Mouse (Mus musculus): ENCODE measurements around the gene Scnn1a. TPM values are rescaled to one million over a fixed set of nuclear protein-coding genes. Genes with fewer than 3 reads are reported as not detected.

The Scnn1a gene
- polyA plus RNA-seq, 1 experiment from 2014 or later: 16.9 TPM

DNA sequence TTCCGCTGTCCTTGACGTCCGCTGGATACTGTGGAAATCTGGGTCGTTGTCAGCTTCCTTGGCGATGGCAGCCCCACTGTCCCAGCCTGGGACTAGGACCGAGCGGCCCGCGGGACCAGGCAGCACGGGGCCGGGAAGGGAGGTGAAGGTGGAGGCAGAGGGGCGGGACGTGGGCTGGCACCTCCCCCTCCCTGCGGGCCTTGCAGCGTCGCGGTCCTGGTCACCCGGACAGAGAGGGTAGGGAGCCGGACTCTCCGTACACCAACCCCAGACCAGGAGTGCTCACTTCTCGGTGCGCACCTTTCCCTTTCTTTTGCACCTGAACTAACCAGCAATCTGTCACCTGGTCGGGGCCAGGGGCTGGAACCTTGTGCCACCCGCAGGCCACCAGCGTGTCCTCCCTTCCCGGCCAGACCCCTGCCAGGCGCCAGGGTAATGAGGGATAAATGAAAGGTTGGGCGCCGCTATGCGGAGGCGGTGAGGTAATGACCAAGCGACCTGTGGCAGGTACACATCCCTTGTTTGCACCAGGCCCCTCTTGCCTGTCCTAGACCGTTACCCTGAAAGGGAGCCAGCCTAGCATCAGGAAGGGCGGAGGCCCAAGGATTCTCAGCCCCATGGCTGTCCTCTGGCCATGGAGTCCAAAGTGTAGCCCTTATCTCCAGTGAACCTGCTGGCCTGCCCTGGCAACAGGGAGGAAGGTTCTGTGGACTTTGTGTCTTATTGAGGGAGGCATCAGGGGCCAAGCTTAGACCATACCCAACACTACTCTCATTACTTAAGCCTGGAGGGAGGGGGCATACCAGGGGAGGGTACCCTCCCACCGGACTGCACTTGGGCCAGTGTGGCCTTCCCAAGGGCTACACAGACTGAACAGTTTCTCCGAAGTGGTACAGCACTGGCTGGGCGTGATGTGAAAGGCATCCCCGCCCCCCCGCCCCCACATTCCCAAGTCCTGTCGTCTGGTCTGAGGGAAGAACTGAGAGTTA is 60.2 kb downstream of the Scnn1a start, which contains the start of gene Plekhg6:
Plekhg6 (minus strand) TSS at position 422 of the 989 bp plus-strand sequence.
- Histone ChIP-seq H3K27ac (ENCODE audit: low read depth, low read length) (peak within 1 kb of the TSS; percentile 93), H3K9me3 (ENCODE audit: control insufficient read depth) (no peaks in the 10 kb centered on the region), H3K36me3 (ENCODE audit: control insufficient read depth, insufficient read depth) (peaks cover 11% of the 10 kb centered on the region; the same call in 1 of the 2 replicates), H3K9ac (ENCODE audit: low read depth, low read length) (peak within 1 kb of the TSS; percentile 62), H3K4me3 (ENCODE audit: low read depth, low read length) (peak within 1 kb of the TSS; percentile 64), H3K27me3 (replicated peaks; ENCODE audit: control insufficient read depth, insufficient read depth, low read length) (no peaks in the 10 kb centered on the region), H3K4me1 (replicated peaks; ENCODE audit: control insufficient read depth, insufficient read depth, low read length) (peaks cover 17% of the 10 kb centered on the region; the same call in 1 of the 2 replicates), H3K4me2 (replicated peaks; ENCODE audit: low read depth) (peak within 1 kb of the TSS; percentile 83)
- ATAC-seq: peak; percentile 87
- WGBS: 7% methylated on average over 40 of the region's 40 CpGs
- peak; percentile 33; the same call in 1 of the 2 replicates for TF ChIP-seq CTCF (IDR thresholded peaks at IDR 0.05; ENCODE audit: low read depth)

DNA sequence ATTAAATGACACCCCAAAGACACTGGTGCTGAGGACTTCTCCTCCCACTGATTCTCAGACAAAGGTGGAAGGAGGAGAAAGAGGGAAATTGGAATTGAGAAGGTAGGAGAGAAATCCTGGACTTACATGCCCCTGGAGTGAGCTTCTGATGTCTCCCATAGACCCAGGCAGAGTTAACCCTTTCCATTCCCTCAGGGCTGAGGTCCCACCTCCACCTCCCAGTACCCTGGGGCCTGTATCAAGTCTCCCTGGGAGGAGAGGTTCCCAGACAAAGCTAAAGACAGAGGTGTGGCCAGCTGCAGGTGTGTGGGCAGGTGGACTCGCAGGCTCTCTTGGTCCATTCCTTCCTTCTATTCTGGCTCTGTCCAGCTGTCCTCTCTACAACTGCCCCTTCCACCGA is 61.6 kb downstream of the Scnn1a start:
- no peak for ATAC-seq
- Histone ChIP-seq H3K9ac (ENCODE audit: low read depth, low read length) (no peak overlapping the region), H3K27me3 (replicated peaks; ENCODE audit: control insufficient read depth, insufficient read depth, low read length) (no peaks in the 10 kb centered on the region), H3K4me3 (ENCODE audit: low read depth, low read length) (no peak overlapping the region), H3K4me1 (replicated peaks; ENCODE audit: control insufficient read depth, insufficient read depth, low read length) (peaks cover 17% of the 10 kb centered on the region; the same call in 1 of the 2 replicates), H3K27ac (ENCODE audit: low read depth, low read length) (no peak overlapping the region), H3K9me3 (ENCODE audit: control insufficient read depth) (no peaks in the 10 kb centered on the region), H3K36me3 (ENCODE audit: control insufficient read depth, insufficient read depth) (peaks cover 5% of the 10 kb centered on the region; the same call in 1 of the 2 replicates), H3K4me2 (replicated peaks; ENCODE audit: low read depth) (no peak overlapping the region)
- 58% methylated on average over 2 of the region's 2 CpGs for WGBS
- TF ChIP-seq CTCF (IDR thresholded peaks at IDR 0.05; ENCODE audit: low read depth): no peak

- Histone ChIP-seq H3K9ac (ENCODE audit: low read depth, low read length) (no peak overlapping the region), H3K4me2 (replicated peaks; ENCODE audit: low read depth) (no peak overlapping the region), H3K36me3 (ENCODE audit: control insufficient read depth, insufficient read depth) (no peaks in the 10 kb centered on the region), H3K4me3 (ENCODE audit: low read depth, low read length) (no peak overlapping the region), H3K27ac (ENCODE audit: low read depth, low read length) (no peak overlapping the region), H3K27me3 (replicated peaks; ENCODE audit: control insufficient read depth, insufficient read depth, low read length) (no peaks in the 10 kb centered on the region), H3K9me3 (ENCODE audit: control insufficient read depth) (no peaks in the 10 kb centered on the region), H3K4me1 (replicated peaks; ENCODE audit: control insufficient read depth, insufficient read depth, low read length) (peaks cover 2% of the 10 kb centered on the region; the same call in 1 of the 2 replicates)
- peak; percentile 78 for TF ChIP-seq CTCF (IDR thresholded peaks at IDR 0.05; ENCODE audit: low read depth)
- WGBS: 76% methylated on average over 11 of the region's 11 CpGs
- ATAC-seq: no peak
Observed at GRCm38 (mm10) chr6:125385066-125385974, 64.9 kb downstream of the Scnn1a start.

DNA sequence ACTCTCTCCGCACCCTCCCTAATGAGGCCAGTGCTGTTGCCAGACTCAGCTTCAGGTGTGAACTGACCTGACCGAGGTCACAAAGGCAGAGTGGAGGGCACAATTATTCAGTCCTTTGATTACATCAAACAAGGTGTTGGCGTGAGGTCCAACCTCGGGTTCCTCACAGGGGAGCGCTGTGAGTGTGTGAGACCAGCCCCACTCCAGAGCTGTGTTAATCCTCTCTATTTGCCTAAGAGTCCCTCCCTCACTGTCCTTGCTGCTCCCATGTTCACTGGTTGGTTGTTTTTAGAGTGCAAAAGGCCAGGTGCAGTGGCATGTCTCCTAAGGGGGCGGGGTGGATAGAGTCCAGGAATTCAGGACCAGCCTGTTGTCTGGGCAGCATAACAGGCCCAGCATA is 65.6 kb downstream of the Scnn1a start:
- ATAC-seq: no peak; the same call in 1 of the 2 replicates
- no peak overlapping the region for H3K4me3 ChIP-seq (ENCODE audit: low read depth, low read length)
- TF ChIP-seq CTCF (IDR thresholded peaks at IDR 0.05; ENCODE audit: low read depth): no peak
- 31% methylated on average over 6 of the region's 6 CpGs for WGBS
- H3K9ac ChIP-seq (ENCODE audit: low read depth, low read length): no peak overlapping the region
- no peak overlapping the region for H3K4me2 ChIP-seq (replicated peaks; ENCODE audit: low read depth)
- H3K36me3 ChIP-seq (ENCODE audit: control insufficient read depth, insufficient read depth): no peaks in the 10 kb centered on the region
- no peak overlapping the region for H3K27ac ChIP-seq (ENCODE audit: low read depth, low read length)
- no peaks in the 10 kb centered on the region for H3K4me1 ChIP-seq (replicated peaks; ENCODE audit: control insufficient read depth, insufficient read depth, low read length)
- H3K9me3 ChIP-seq (ENCODE audit: control insufficient read depth): no peaks in the 10 kb centered on the region
- H3K27me3 ChIP-seq (replicated peaks; ENCODE audit: control insufficient read depth, insufficient read depth, low read length): no peaks in the 10 kb centered on the region

GRCm38 (mm10) chr6:125389853-125390252 is 69.4 kb downstream of the Scnn1a start:
- TF ChIP-seq CTCF (IDR thresholded peaks at IDR 0.05; ENCODE audit: low read depth): no peak
- no peak overlapping the region for H3K4me3 ChIP-seq (ENCODE audit: low read depth, low read length)
- WGBS: 86% methylated on average over 5 of the region's 5 CpGs

More at GRCm38 (mm10) chr6:125389853-125390252, 69.4 kb downstream of the Scnn1a start:
- no peaks in the 10 kb centered on the region for H3K4me1 ChIP-seq (replicated peaks; ENCODE audit: control insufficient read depth, insufficient read depth, low read length)
- H3K27me3 ChIP-seq (replicated peaks; ENCODE audit: control insufficient read depth, insufficient read depth, low read length): no peaks in the 10 kb centered on the region
- H3K4me2 ChIP-seq (replicated peaks; ENCODE audit: low read depth): no peak overlapping the region
- no peak for ATAC-seq
- no peaks in the 10 kb centered on the region for H3K9me3 ChIP-seq (ENCODE audit: control insufficient read depth)
- no peak overlapping the region for H3K9ac ChIP-seq (ENCODE audit: low read depth, low read length)
- H3K27ac ChIP-seq (ENCODE audit: low read depth, low read length): no peak overlapping the region
- H3K36me3 ChIP-seq (ENCODE audit: control insufficient read depth, insufficient read depth): no peaks in the 10 kb centered on the region

Other genes with a start within 250 kb of the Scnn1a start
- 30.7 and 34.2 TPM in 2 replicates for gene Chd4, start 224.7 kb upstream of the Scnn1a start, polyA plus RNA-seq (2015; fragmentation: Nextera tagmentation; extraction: Ambion mirVana)
- 21.9 and 22.6 TPM in 2 replicates for gene Nop2, start 188.8 kb upstream of the Scnn1a start, polyA plus RNA-seq (2015; fragmentation: Nextera tagmentation; extraction: Ambion mirVana)
- 3.2 and 3.9 TPM in 2 replicates for gene Iffo1, start 175.4 kb upstream of the Scnn1a start, polyA plus RNA-seq (2015; fragmentation: Nextera tagmentation; extraction: Ambion mirVana)
- 1,338 and 1,629 TPM in 2 replicates for gene Gapdh, start 154.2 kb upstream of the Scnn1a start, polyA plus RNA-seq (2015; fragmentation: Nextera tagmentation; extraction: Ambion mirVana)
- 17.9 and 19.0 TPM in 2 replicates for gene Ncapd2, start 129.0 kb upstream of the Scnn1a start, polyA plus RNA-seq (2015; fragmentation: Nextera tagmentation; extraction: Ambion mirVana)
- gene Mrpl51, start 128.9 kb upstream of the Scnn1a start, polyA plus RNA-seq (2015; fragmentation: Nextera tagmentation; extraction: Ambion mirVana): 270 and 282 TPM in 2 replicates
- 2.7 and 3.4 TPM in 2 replicates for gene Vamp1, start 105.1 kb upstream of the Scnn1a start, polyA plus RNA-seq (2015; fragmentation: Nextera tagmentation; extraction: Ambion mirVana)
- 25.9 and 26.7 TPM in 2 replicates for gene Tapbpl, start 88.8 kb upstream of the Scnn1a start, polyA plus RNA-seq (2015; fragmentation: Nextera tagmentation; extraction: Ambion mirVana)
- 0.78 and 2.1 TPM in 2 replicates for gene Cd27, start 83.6 kb upstream of the Scnn1a start, polyA plus RNA-seq (2015; fragmentation: Nextera tagmentation; extraction: Ambion mirVana)
- gene Tuba3a, start 34.6 kb upstream of the Scnn1a start, polyA plus RNA-seq (2015; fragmentation: Nextera tagmentation; extraction: Ambion mirVana): not detected in 2 replicates
- 104 and 110 TPM in 2 replicates for gene Ltbr, start 6.8 kb upstream of the Scnn1a start, polyA plus RNA-seq (2015; fragmentation: Nextera tagmentation; extraction: Ambion mirVana)
- gene Tnfrsf1a, start 28.7 kb downstream of the Scnn1a start, polyA plus RNA-seq (2015; fragmentation: Nextera tagmentation; extraction: Ambion mirVana): 108 and 109 TPM in 2 replicates
- gene Plekhg6, start 60.1 kb downstream of the Scnn1a start, polyA plus RNA-seq (2015; fragmentation: Nextera tagmentation; extraction: Ambion mirVana): 31.4 and 37.0 TPM in 2 replicates
- gene Cd9, start 174.1 kb downstream of the Scnn1a start, polyA plus RNA-seq (2015; fragmentation: Nextera tagmentation; extraction: Ambion mirVana): 96.1 and 99.5 TPM in 2 replicates
- gene Vwf, start 226.1 kb downstream of the Scnn1a start, polyA plus RNA-seq (2015; fragmentation: Nextera tagmentation; extraction: Ambion mirVana): 10.6 and 13.2 TPM in 2 replicates